Mouse (Mus musculus) adrenal gland, adult (tissue): Measurements from ENCODE around the gene Dach1.

ENCODE experiments used
- DNase-seq, 2 experiments: peaks; one replicate each; pipeline ENCODE4 v3.0.0; 2022 to 2023; ENCODE audit warnings: low spot score in 1 of 2; ENCODE audit not compliant: inconsistent age in 2 of 2

The Dach1 gene

GRCm38 (mm10) chr14:97857276-97857675, 312.3 kb downstream of the Dach1 start:
- no peak for DNase-seq

- DNase-seq, result no peak
Observed at GRCm38 (mm10) chr14:97855345-97855744, 314.2 kb downstream of the Dach1 start.

GRCm38 (mm10) chr14:97850486-97850885, 319.1 kb downstream of the Dach1 start:
- DNase-seq, result no peak

GRCm38 (mm10) chr14:97847641-97848040, 321.9 kb downstream of the Dach1 start:
- peak in 1 of 2 experiments; percentile 20 for DNase-seq

GRCm38 (mm10) chr14:97839275-97839674, 330.3 kb downstream of the Dach1 start:
- no peak for DNase-seq

GRCm38 (mm10) chr14:97829865-97830264, 339.7 kb downstream of the Dach1 start:
- no peak for DNase-seq

GRCm38 (mm10) chr14:97814555-97815175, 354.9 kb downstream of the Dach1 start:
- DNase-seq, result no peak

- DNase-seq, result no peak
Observed at GRCm38 (mm10) chr14:97813557-97813956, 356.0 kb downstream of the Dach1 start.

GRCm38 (mm10) chr14:97795385-97795952, 374.1 kb downstream of the Dach1 start:
- DNase-seq, result no peak

- DNase-seq, result no peak
Observed at GRCm38 (mm10) chr14:97774135-97774767, 395.3 kb downstream of the Dach1 start.

- no peak for DNase-seq
Observed at GRCm38 (mm10) chr14:97754400-97754799, 415.2 kb downstream of the Dach1 start.

- no peak for DNase-seq
Observed at GRCm38 (mm10) chr14:97753973-97754372, 415.6 kb downstream of the Dach1 start.

- no peak for DNase-seq
Observed at GRCm38 (mm10) chr14:97743252-97743651, 426.3 kb downstream of the Dach1 start.

- DNase-seq, result no peak
Observed at GRCm38 (mm10) chr14:97742785-97743184, 426.8 kb downstream of the Dach1 start.
